Mouse (Mus musculus) MEL (cell line): ENCODE data around the gene Pten. TPM values are rescaled to one million over a fixed set of nuclear protein-coding genes. Genes with fewer than 3 reads are reported as not detected.

Experiments
- DNase-seq: peaks from one replicate; pipeline ENCODE4 v3.0.0; 2011; ENCODE audit warnings: low read depth, low spot score
- H3K27ac ChIP-seq: 2 replicates; pipeline ENCODE4 v1.5.1; 2012; ENCODE audit warnings: low read depth, mild to moderate bottlenecking, control low read depth, low read length, moderate library complexity; ENCODE audit not compliant: control insufficient read depth
- H3K27me3 ChIP-seq, 2 experiments: fragments of 150-350 bp in 1 of 2; sonication (generic) in 1 of 2; 2 replicates each; pipeline ENCODE4 v1.6.1; 2012; ENCODE audit warnings: low read length in 2 of 2, mild to moderate bottlenecking in 2 of 2, improper control_type of control experiment in 1 of 2, moderate library complexity in 1 of 2; ENCODE audit not compliant: insufficient read depth in 2 of 2, control insufficient read depth in 1 of 2
- H3K36me3 ChIP-seq, 2 experiments: 2 replicates each; pipeline ENCODE4 v1.6.1; 2012 to 2014; ENCODE audit warnings: low read length in 2 of 2, improper control_type of control experiment in 1 of 2, inconsistent platforms in 1 of 2, mild to moderate bottlenecking in 1 of 2; ENCODE audit not compliant: insufficient read depth in 2 of 2, control insufficient read depth in 1 of 2
- H3K4me1 ChIP-seq, 2 experiments: fragments of 150-350 bp in 1 of 2; sonication (generic) in 1 of 2; 2 replicates each; pipeline ENCODE4 v1.6.1; 2012; ENCODE audit warnings: low read length in 2 of 2, improper control_type of control experiment in 1 of 2, mild to moderate bottlenecking in 1 of 2; ENCODE audit not compliant: insufficient read depth in 2 of 2, control insufficient read depth in 1 of 2
- H3K4me3 ChIP-seq, 2 experiments: fragments of 150-350 bp in 1 of 2; sonication (generic) in 1 of 2; 2 replicates each; pipeline ENCODE4 v1.5.1; 2012; ENCODE audit warnings: low read depth in 2 of 2, low read length in 2 of 2, mild to moderate bottlenecking in 2 of 2, moderate library complexity in 2 of 2, control low read depth in 1 of 2, improper control_type of control experiment in 1 of 2; ENCODE audit not compliant: control insufficient read depth in 1 of 2, insufficient read depth in 1 of 2
- H3K79me2 ChIP-seq: 2 replicates; pipeline ENCODE4 v1.6.1; 2012; ENCODE audit warnings: mild to moderate bottlenecking, low read length, moderate library complexity; ENCODE audit not compliant: control insufficient read depth, poor library complexity, insufficient read depth
- H3K9ac ChIP-seq: 2 replicates; pipeline ENCODE4 v1.6.1; 2012; ENCODE audit warnings: low read depth, mild to moderate bottlenecking, control low read depth, low read length, moderate library complexity; ENCODE audit not compliant: control insufficient read depth, poor library complexity, severe bottlenecking
- H3K9me3 ChIP-seq: fragments of 150-350 bp; sonication (generic); replicated peaks from 2 replicates; pipeline ENCODE4 v1.6.1; 2012; ENCODE audit warnings: mild to moderate bottlenecking, low read length, improper control_type of control experiment, moderate library complexity; ENCODE audit not compliant: insufficient read depth
- BHLHE40 ChIP-seq: IDR thresholded peaks from 2 replicates; pipeline ENCODE4 v1.6.1; 2012; ENCODE audit warnings: low read depth, mild to moderate bottlenecking, inconsistent platforms, low read length, improper control_type of control experiment, borderline replicate concordance
- CHD1 ChIP-seq: IDR thresholded peaks from 2 replicates; pipeline ENCODE4 v1.6.1; 2012; ENCODE audit warnings: low read depth, mild to moderate bottlenecking, inconsistent platforms, low read length, improper control_type of control experiment
- CTCF ChIP-seq, 3 experiments: IDR thresholded peaks in 2 of 3; conservative IDR thresholded peaks in 1 of 3; 2 replicates each; pipeline ENCODE4 v1.5.1; 2011 to 2012; ENCODE audit warnings: low read length in 3 of 3, low read depth in 2 of 3, mild to moderate bottlenecking in 2 of 3, improper control_type of control experiment in 1 of 3, inconsistent platforms in 1 of 3, mixed read lengths in 1 of 3, moderate library complexity in 1 of 3; ENCODE audit not compliant: control insufficient read depth in 1 of 3, insufficient read depth in 1 of 3, poor library complexity in 1 of 3, severe bottlenecking in 1 of 3
- GABPA ChIP-seq: IDR thresholded peaks from 2 replicates; pipeline ENCODE4 v1.6.1; 2012; ENCODE audit warnings: low read depth, mild to moderate bottlenecking, inconsistent platforms, low read length, improper control_type of control experiment, moderate library complexity
- HCFC1 ChIP-seq: IDR thresholded peaks from 2 replicates; pipeline ENCODE4 v1.6.1; 2012; ENCODE audit warnings: low read depth, mild to moderate bottlenecking, inconsistent platforms, low read length, improper control_type of control experiment, moderate library complexity
- MAFK ChIP-seq: IDR thresholded peaks from 2 replicates; pipeline ENCODE4 v1.6.1; 2011; ENCODE audit warnings: low read depth, mild to moderate bottlenecking, low read length, improper control_type of control experiment, borderline replicate concordance
- MAX ChIP-seq: IDR thresholded peaks from 2 replicates; pipeline ENCODE4 v1.6.1; 2011; ENCODE audit warnings: low read length, improper control_type of control experiment
- MAZ ChIP-seq: IDR thresholded peaks from 2 replicates; pipeline ENCODE4 v1.6.1; 2012; ENCODE audit warnings: low read depth, mild to moderate bottlenecking, inconsistent platforms, low read length, improper control_type of control experiment
- NRF1 ChIP-seq: IDR thresholded peaks from 2 replicates; pipeline ENCODE4 v1.6.1; 2014; ENCODE audit warnings: low read depth, mild to moderate bottlenecking, inconsistent platforms, low read length, improper control_type of control experiment, moderate library complexity; ENCODE audit not compliant: poor library complexity, insufficient read depth, severe bottlenecking
- POLR2A ChIP-seq, 2 experiments: IDR thresholded peaks; 2 replicates each; pipeline ENCODE4 v1.6.1; 2011 to 2012; ENCODE audit warnings: low read length in 2 of 2, mild to moderate bottlenecking in 2 of 2, control low read depth in 1 of 2, improper control_type of control experiment in 1 of 2, low read depth in 1 of 2, moderate library complexity in 1 of 2; ENCODE audit not compliant: control insufficient read depth in 1 of 2, insufficient read depth in 1 of 2, poor library complexity in 1 of 2
- POLR2AphosphoS2 ChIP-seq: IDR thresholded peaks from 2 replicates; pipeline ENCODE4 v1.6.1; 2011; ENCODE audit warnings: low read length, improper control_type of control experiment
- POLR2AphosphoS5 ChIP-seq: IDR thresholded peaks from 2 replicates; pipeline ENCODE4 v1.6.1; 2012; ENCODE audit warnings: low read depth, borderline replicate concordance, mild to moderate bottlenecking, inconsistent platforms, low read length, moderate library complexity, mixed read lengths
- RAD21 ChIP-seq: IDR thresholded peaks from 2 replicates; pipeline ENCODE4 v1.6.1; 2011; ENCODE audit warnings: mild to moderate bottlenecking, low read depth, low read length, improper control_type of control experiment
- SIN3A ChIP-seq: IDR thresholded peaks from 2 replicates; pipeline ENCODE4 v1.6.1; 2012; ENCODE audit warnings: low read length, improper control_type of control experiment, inconsistent platforms
- SMC3 ChIP-seq: IDR thresholded peaks from 2 replicates; pipeline ENCODE4 v1.6.1; 2011; ENCODE audit warnings: low read depth, low read length, improper control_type of control experiment
- TAL1 ChIP-seq: IDR thresholded peaks from 2 replicates; pipeline ENCODE4 v1.6.1; 2012; ENCODE audit warnings: mild to moderate bottlenecking, inconsistent platforms, low read length, moderate library complexity, mixed read lengths
- UBTF ChIP-seq: IDR thresholded peaks from 2 replicates; pipeline ENCODE4 v1.6.1; 2012; ENCODE audit warnings: low read depth, mild to moderate bottlenecking, inconsistent platforms, low read length, improper control_type of control experiment, moderate library complexity, borderline replicate concordance; ENCODE audit not compliant: insufficient read depth
- USF2 ChIP-seq, 2 experiments: IDR thresholded peaks; 2 replicates each; pipeline ENCODE4 v1.6.1; 2011 to 2012; ENCODE audit warnings: improper control_type of control experiment in 2 of 2, low read length in 2 of 2, borderline replicate concordance in 1 of 2, inconsistent platforms in 1 of 2, low read depth in 1 of 2, mild to moderate bottlenecking in 1 of 2; ENCODE audit not compliant: insufficient read depth in 1 of 2
- ZC3H11A ChIP-seq: IDR thresholded peaks from 2 replicates; pipeline ENCODE4 v1.6.1; 2012; ENCODE audit warnings: low read depth, mild to moderate bottlenecking, inconsistent platforms, low read length, improper control_type of control experiment
- ZNF384 ChIP-seq: IDR thresholded peaks from 2 replicates; pipeline ENCODE4 v1.6.1; 2012; ENCODE audit warnings: low read depth, mild to moderate bottlenecking, inconsistent platforms, low read length, improper control_type of control experiment
- polyA plus RNA-seq, 2 experiments: library from polyadenylated mRNA; stranded (reverse) in 1 of 2; unstranded in 1 of 2; fragments of >175 nt in 1 of 2; fragments of >200 nt in 1 of 2; gene quantifications; 2 replicates each; pipeline versions ENCODE4 v1.2.1 to v1.2.4; 2012; ENCODE audit warnings: low replicate concordance in 2 of 2, low read depth in 1 of 2; ENCODE audit not compliant: insufficient read length in 2 of 2, insufficient read depth in 1 of 2, missing spikeins in 1 of 2
- total RNA-seq: library from RNA; depleted of rRNA; stranded (reverse); fragments of 300-350 nt; gene quantifications from 2 replicates; pipeline ENCODE4 v1.2.3, GENCODE M21; 2012

The Pten gene
- total and polyA plus RNA-seq, 3 experiments = 22.7 to 104 (median 35.8) TPM

GRCm38 (mm10) chr19:32713471-32713870 lies 43.8 kb upstream of the Pten start:
- DNase-seq = no peak
- Histone ChIP-seq H3K27me3 (no peaks in the 10 kb centered on the region), H3K9ac (no peak overlapping the region), H3K9me3 (no peaks in the 10 kb centered on the region), H3K4me1 (peaks cover 0 to 16% of the 10 kb centered on the region in 2 experiments; a peak in 3 of 4 replicates), H3K27ac (no peak overlapping the region), H3K4me3 (no peak overlapping the region), H3K79me2 (peaks cover 30% of the 10 kb centered on the region), H3K36me3 (peaks cover 0 to 20% of the 10 kb centered on the region in 2 experiments; a peak in 2 of 4 replicates)
- no peak for TF ChIP-seq UBTF
- TF ChIP-seq TAL1 = no peak
- no peak for TF ChIP-seq ZNF384
- no peak for TF ChIP-seq BHLHE40

GRCm38 (mm10) chr19:32715201-32715600 lies 42.1 kb upstream of the Pten start:
- Histone ChIP-seq H3K79me2 (peaks cover 17% of the 10 kb centered on the region), H3K27ac (no peak overlapping the region), H3K27me3 (no peaks in the 10 kb centered on the region), H3K9me3 (no peaks in the 10 kb centered on the region; the same call in 1 of the 2 replicates), H3K4me1 (peaks cover 0 to 15% of the 10 kb centered on the region in 2 experiments; a peak in 3 of 4 replicates), H3K36me3 (peaks cover 0 to 12% of the 10 kb centered on the region in 2 experiments; a peak in 2 of 4 replicates), H3K4me3 (no peak overlapping the region), H3K9ac (no peak overlapping the region)
- TF ChIP-seq SMC3 = peak; percentile 94
- TF ChIP-seq ZC3H11A = peak; percentile 87
- no peak for TF ChIP-seq POLR2AphosphoS5
- no peak for TF ChIP-seq GABPA
- peak; percentile 96 for TF ChIP-seq RAD21
- peak; percentile 60 to 95 (median 86) for TF ChIP-seq CTCF (IDR thresholded peaks at IDR 0.05 in 2 of 3, conservative IDR thresholded peaks at IDR 0.05 in 1 of 3; ENCODE audit: control insufficient read depth in 1 of 3, insufficient read depth in 1 of 3, low read depth in 2 of 3, low read length in 3 of 3, poor library complexity in 1 of 3, severe bottlenecking in 1 of 3)
- no peak for TF ChIP-seq CHD1
- DNase-seq = peak; percentile 78

- no peak for DNase-seq
- Histone ChIP-seq H3K27me3 (no peaks in the 10 kb centered on the region), H3K36me3 (peaks cover 0 to 8% of the 10 kb centered on the region in 2 experiments; a peak in 2 of 4 replicates), H3K27ac (no peak overlapping the region), H3K9ac (no peak overlapping the region), H3K9me3 (no peaks in the 10 kb centered on the region; the same call in 1 of the 2 replicates), H3K79me2 (peaks cover 13% of the 10 kb centered on the region), H3K4me3 (no peak overlapping the region), H3K4me1 (peaks cover 0 to 10% of the 10 kb centered on the region in 2 experiments; a peak in 3 of 4 replicates)
- TF ChIP-seq USF2 (IDR thresholded peaks at IDR 0.05; ENCODE audit: borderline replicate concordance in 1 of 2, insufficient read depth in 1 of 2, low read depth in 1 of 2, low read length in 2 of 2) (no peak), POLR2AphosphoS2 (no peak), HCFC1 (no peak), CTCF (IDR thresholded peaks at IDR 0.05 in 2 of 3, conservative IDR thresholded peaks at IDR 0.05 in 1 of 3; ENCODE audit: control insufficient read depth in 1 of 3, insufficient read depth in 1 of 3, low read depth in 2 of 3, low read length in 3 of 3, poor library complexity in 1 of 3, severe bottlenecking in 1 of 3) (no peak), POLR2A (IDR thresholded peaks at IDR 0.05; ENCODE audit: control insufficient read depth in 1 of 2, insufficient read depth in 1 of 2, low read depth in 1 of 2, low read length in 2 of 2, poor library complexity in 1 of 2) (no peak), CHD1 (no peak), GABPA (no peak), MAFK (no peak), SIN3A (no peak), MAZ (no peak), NRF1 (no peak), MAX (no peak)
Measured at GRCm38 (mm10) chr19:32715681-32716080, 41.6 kb upstream of the Pten start.
